Mouse (Mus musculus) B cell, adult 62 days (primary cell): Measurements from ENCODE around the gene Il17f. TPM values are rescaled to one million over a fixed set of nuclear protein-coding genes. Genes with fewer than 3 reads are reported as not detected.

Experiments
- total RNA-seq: library from RNA; stranded (reverse); gene quantifications from 4 replicates; pipeline ENCODE4 v1.2.4, GENCODE M21; 2023

Gene Il17f
- total RNA-seq = 1.5 to 2.3 TPM (median 1.7 TPM) in 4 replicates

GRCm38 (mm10) chr1:20790517-20790916 is at the start of gene Il17f:
TSS of gene Il17f (minus strand) at chr1:20790617.

GRCm38 (mm10) chr1:20819771-20820605 is 29.6 kb upstream of the Il17f start, which contains the start of gene Mcm3:
TSS of gene Mcm3 (minus strand) at chr1:20820312.

GRCm38 (mm10) chr1:20730903-20731302 is 59.5 kb downstream of the Il17f start, which contains the start of gene Il17a:
TSS of gene Il17a (plus strand) at chr1:20730905.

Other genes starting within 250 kb of the Il17f start
- not detected in 4 replicates for gene Pkhd1, start 172.6 kb downstream of the Il17f start, total RNA-seq
- not detected in 4 replicates for gene Il17a, start 59.7 kb downstream of the Il17f start, total RNA-seq
- 47.0 to 55.3 TPM (median 47.9 TPM) in 4 replicates for gene Mcm3, start 29.7 kb upstream of the Il17f start, total RNA-seq
- 1.9 to 2.9 TPM (median 2.5 TPM) in 4 replicates for gene Paqr8, start 100.0 kb upstream of the Il17f start, total RNA-seq
- gene Efhc1, start 161.0 kb upstream of the Il17f start, total RNA-seq = 0.63 to 0.85 TPM (median 0.74 TPM) in 4 replicates